Mouse (Mus musculus): ENCODE data around the gene Vsig8.

GRCm38 (mm10) chr1:172535116-172535515, 20.6 kb upstream of the Vsig8 start:
- TF ChIP-seq CTCF (IDR thresholded peaks at IDR 0.05; ENCODE audit: extremely low read depth, insufficient read length, insufficient replicate concordance, low read depth, low read length) = no peak
- no peak for TF ChIP-seq POLR2A (IDR thresholded peaks at IDR 0.05; ENCODE audit: low read depth, low read length)

All from small intestine, adult 2 months (tissue).